Mouse (Mus musculus): ENCODE measurements at regions not wholly inside any gene's neighbourhood (a gene's known extent, or its start where the extent isn't known, plus 50 kb on each side); places are given as distances from the start of the nearest gene placed in this dataset.

- in situ Hi-C loops (cut with MboI, MseI): no loop called here
Observed at GRCm38 (mm10) chr9:105582944-105583343, 55.8 kb upstream of the Atp2c1 start.

- in situ Hi-C loops (cut with MboI, MseI): loop anchor here (10.0 kb wide), 1 partner anchor 875 kb away; no protein-coding TSS in a partner anchor
Observed at GRCm38 (mm10) chr9:105579601-105580000, 52.5 kb upstream of the Atp2c1 start.
